Mouse (Mus musculus) lung, adult 2 months (tissue): ENCODE results near the gene Slc35b4. TPM values are rescaled to one million over a fixed set of nuclear protein-coding genes. Genes with fewer than 3 reads are reported as not detected.

Experiments used
- DNase-seq: peaks from one replicate; pipeline ENCODE4 v3.0.0; 2022
- H3K4me1 ChIP-seq: fragments of 200-500 bp; 2 replicates; pipeline ENCODE4 v1.6.1; 2011; ENCODE audit warnings: low read length; ENCODE audit not compliant: control insufficient read depth, insufficient read depth
- H3K4me3 ChIP-seq: fragments of 200-500 bp; replicated peaks from 2 replicates; pipeline ENCODE3; 2011; ENCODE audit warnings: low read depth, mild to moderate bottlenecking, control low read depth, low read length; ENCODE audit errors: extremely low read depth
- CTCF ChIP-seq: fragments of 200-500 bp; IDR thresholded peaks from 2 replicates; pipeline ENCODE4 v1.5.1; 2011; ENCODE audit warnings: mild to moderate bottlenecking, low read length, control low read depth; ENCODE audit not compliant: insufficient read depth
- POLR2A ChIP-seq: fragments of 200-500 bp; IDR thresholded peaks from 2 replicates; pipeline ENCODE4 v1.6.1; 2011; ENCODE audit warnings: low read depth, mild to moderate bottlenecking, control low read depth, low read length, borderline replicate concordance; ENCODE audit errors: extremely low read depth
- WGBS: fragments of 180-500 bp; shearing (Covaris S2); methylation state at CpG from one replicate; pipeline ENCODE4 v1.1.7; 2018; 5-methylcytosine and 5-hydroxymethylcytosine counted together
- polyA plus RNA-seq: library from polyadenylated mRNA; depleted of rRNA; stranded (reverse); fragments of >200 nt; gene quantifications from 2 replicates; pipeline ENCODE4 v1.2.3, GENCODE M21; 2012

Gene Slc35b4
- polyA plus RNA-seq, 1 experiment = 21.1 TPM

DNA sequence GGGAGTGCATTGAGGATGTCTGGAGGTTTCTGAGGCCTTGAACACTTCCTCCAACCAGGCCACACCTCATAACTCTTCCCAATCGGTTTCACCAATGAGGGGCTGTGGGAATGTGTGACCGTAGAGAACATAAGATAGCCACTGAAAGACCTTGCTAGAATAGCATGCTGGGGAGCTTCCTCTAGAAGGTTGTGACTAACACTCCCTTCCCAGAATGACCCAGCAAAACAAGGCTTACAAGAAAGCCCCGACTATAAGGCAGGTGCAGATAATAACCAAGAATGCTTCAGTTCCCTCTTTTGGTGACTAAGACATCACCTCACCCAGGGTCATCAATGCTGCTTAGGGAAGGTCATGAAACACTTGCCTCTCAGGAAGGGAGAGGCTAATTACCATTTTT lies 12.6 kb upstream of the Slc35b4 start:
- TF ChIP-seq CTCF (no peak), POLR2A (no peak)
- 81% methylated on average over 3 of the region's 3 CpGs for WGBS
- no peaks in the 10 kb centered on the region for H3K4me1 ChIP-seq
- no peak overlapping the region for H3K4me3 ChIP-seq
- DNase-seq = no peak

DNA sequence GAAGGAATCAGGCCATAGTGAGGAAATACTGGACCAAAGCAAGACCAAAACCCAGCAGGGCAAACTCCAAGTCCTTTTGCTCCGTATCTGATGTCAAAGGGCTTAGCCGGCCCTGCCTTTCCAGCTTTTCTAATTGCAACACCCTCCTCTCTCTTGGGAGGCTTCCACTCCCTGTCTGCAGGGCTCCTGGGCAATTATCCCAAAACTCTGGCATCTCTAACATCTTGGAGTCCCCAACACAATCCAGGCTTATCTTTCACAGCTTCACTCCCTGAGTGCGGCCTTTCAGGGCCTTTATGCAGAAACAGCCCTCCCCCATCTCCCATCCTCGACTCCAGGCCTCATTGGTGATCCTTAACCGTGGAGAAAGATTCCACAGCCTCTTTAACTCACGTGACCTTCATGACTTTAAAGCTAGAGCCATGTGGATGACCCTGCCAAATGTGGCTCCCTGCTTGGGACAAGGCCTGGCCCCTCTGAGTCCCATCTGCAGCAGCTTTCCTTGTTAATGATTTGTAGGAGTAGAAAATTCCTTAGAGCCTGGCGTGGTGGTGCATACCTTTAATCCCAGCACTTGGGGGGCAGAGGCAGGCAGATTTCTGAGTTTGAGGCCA lies 11.2 kb upstream of the Slc35b4 start:
- no peak for DNase-seq
- 58% methylated on average over 7 of the region's 7 CpGs for WGBS
- Histone ChIP-seq H3K4me3 (no peak overlapping the region), H3K4me1 (no peaks in the 10 kb centered on the region)
- TF ChIP-seq CTCF (no peak), POLR2A (no peak)

DNA sequence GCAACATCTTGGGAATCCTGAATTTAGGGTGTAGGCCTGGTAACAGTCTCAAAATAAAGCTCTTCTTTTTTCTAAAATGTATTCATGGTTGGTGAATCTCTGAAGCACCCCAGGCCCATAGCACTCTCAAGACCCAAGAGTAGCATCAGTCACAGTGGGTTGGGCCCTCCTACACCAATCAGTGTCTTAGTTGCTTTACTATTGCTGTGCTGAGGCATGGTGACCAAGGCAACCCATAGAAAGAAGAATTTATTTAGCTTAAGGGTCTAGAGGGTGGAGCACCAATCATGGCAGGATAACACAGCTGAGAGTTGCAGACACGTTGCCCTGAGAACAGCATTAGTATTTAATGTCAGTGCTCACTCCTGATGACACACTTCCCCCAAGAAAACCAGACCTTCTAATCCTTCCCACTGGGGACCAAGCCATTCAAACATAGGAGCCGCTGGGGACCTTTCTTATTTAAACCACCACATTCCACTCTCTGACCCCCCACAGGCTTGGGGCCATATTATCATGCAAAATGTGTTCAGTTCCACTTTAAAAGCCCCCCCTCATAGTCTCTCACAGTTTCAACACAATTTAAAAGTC lies 10.5 kb upstream of the Slc35b4 start:
- no peak for DNase-seq
- WGBS = 58% methylated on average over 2 of the region's 2 CpGs
- Histone ChIP-seq H3K4me3 (no peak overlapping the region), H3K4me1 (no peaks in the 10 kb centered on the region)
- TF ChIP-seq CTCF (no peak), POLR2A (no peak)

DNA sequence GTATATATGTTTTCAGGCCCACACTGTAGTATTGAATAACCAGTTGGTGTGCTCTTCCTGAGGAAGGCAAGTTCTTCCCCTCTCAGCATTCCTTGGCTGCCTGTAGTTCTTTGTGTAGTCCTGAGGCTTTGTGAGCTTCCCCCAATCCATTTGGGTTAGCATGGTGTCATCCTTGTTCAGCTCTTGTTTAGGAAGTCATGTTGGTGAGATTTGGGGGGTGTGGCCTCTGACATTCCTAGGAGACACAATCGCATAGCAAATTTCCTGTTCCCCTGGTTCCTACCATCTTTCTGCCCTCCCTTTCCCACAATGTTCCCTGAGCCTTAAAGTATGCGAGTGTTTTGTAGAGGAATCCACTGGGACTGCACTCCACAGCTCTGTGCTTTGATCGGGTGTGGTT lies 6.4 kb upstream of the Slc35b4 start:
- TF ChIP-seq CTCF = no peak
- TF ChIP-seq POLR2A = no peak
- 69% methylated on average over 3 of the region's 3 CpGs for WGBS
- no peaks in the 10 kb centered on the region for H3K4me1 ChIP-seq
- no peak overlapping the region for H3K4me3 ChIP-seq
- DNase-seq = no peak

DNA sequence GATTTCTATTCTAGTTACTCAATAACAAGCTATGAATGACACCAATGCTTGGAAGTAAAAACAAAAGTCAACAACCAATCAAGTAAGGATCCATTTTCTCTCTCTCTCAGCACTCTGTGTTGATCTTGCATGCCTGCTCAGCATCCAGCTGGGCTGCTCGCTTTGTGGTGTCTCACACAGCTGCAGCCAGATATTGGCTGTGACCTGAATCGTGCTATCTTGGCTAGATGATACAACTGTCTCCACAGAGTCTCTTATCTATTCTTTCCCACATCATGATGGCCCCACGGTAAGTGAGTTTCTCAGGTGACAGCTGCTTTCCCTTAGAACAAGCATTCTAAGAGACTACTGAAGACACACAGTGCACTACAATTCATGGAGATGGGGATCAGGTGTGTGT lies 5.0 kb upstream of the Slc35b4 start:
- TF ChIP-seq CTCF = no peak
- TF ChIP-seq POLR2A = no peak
- WGBS = 54% methylated on average over 3 of the region's 3 CpGs
- Histone ChIP-seq H3K4me3 (no peak overlapping the region), H3K4me1 (no peaks in the 10 kb centered on the region)
- no peak for DNase-seq

DNA sequence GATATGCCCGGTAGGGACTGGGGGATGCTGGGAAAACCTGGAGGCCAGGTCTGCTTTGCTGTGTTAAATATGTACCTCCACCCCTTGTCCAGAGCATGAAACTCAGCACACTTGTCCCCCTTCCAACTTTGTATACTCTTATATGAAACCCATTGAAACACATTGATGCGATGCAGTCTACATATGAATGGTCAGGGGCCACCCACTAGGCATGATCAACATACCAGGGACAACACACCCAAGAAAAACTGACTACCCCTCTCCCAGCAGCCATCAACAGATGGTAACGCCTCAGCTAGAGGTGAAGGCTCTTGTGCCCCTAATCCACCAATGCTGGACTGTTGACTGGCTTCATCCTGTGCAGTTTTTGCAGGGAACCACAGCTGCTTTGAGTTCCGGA lies 3.0 kb upstream of the Slc35b4 start:
- no peak overlapping the region for H3K4me3 ChIP-seq
- DNase-seq = no peak
- 86% methylated on average over 4 of the region's 4 CpGs for WGBS

DNA sequence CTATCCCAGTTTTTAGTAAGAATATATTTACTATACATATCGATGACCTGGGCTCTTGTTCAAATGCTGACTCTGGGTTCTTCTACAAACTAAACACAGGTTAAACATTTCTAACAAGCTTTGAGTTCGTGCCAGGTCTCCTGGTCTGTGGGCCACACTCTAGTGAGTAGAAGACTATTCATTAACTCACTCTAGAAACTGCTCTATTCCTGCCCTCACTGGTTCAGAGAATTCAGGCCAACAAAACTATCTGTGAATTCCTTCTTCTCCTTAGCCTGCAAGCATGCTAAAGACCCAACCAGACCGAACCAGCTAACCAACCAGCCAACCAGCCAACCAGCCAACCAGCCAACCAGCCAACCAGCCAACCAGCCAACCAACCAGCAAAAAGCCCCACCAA lies 2.1 kb upstream of the Slc35b4 start:
- H3K4me3 ChIP-seq = no peak overlapping the region
- TF ChIP-seq POLR2A (no peak), CTCF (no peak)
- peaks cover 2% of the 10 kb centered on the region; the same call in 1 of the 2 replicates for H3K4me1 ChIP-seq
- DNase-seq = no peak
- WGBS = 66% methylated on average over 3 of the region's 3 CpGs

More for the DNA sequence above, 3.0 kb upstream of the Slc35b4 start:
- peaks cover 2% of the 10 kb centered on the region; the same call in 1 of the 2 replicates for H3K4me1 ChIP-seq
- TF ChIP-seq CTCF = no peak
- no peak for TF ChIP-seq POLR2A

DNA sequence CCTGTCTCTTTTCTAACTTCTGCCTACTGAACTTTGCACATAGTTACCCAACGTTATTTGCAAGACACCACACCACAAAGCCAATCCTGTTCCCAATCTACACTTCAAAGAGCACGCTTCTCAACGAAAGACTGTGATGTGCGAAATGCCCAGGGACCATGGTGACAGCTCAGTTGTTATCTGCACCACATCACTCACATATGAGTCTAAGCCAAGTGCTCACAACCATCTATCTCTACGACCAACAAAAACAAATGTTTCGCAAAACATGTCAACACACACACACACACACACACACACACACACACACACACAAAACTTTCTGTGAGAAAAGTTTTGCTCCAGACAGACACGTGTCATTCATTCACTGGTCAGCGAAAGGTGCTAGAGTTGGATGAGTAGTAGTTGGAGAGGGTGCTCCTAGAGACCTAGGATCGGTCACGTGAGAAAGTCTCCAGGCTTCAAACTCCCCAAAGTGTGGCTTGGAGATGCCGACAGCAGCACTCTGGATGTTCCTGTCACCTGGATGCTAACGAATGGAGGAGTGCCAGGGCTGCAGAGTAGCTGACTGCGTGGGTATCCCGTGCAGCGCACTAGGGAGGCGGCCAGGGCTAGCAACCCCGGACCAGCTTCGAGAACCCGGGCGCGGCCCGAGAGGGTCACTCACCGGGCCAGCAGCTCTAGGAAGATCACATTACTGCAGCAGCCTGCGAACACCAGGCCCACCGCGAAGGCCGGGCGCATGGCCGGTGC lies 624 bp downstream of the Slc35b4 start:
- DNase-seq = no peak
- peaks cover 2% of the 10 kb centered on the region; the same call in 1 of the 2 replicates for H3K4me1 ChIP-seq
- H3K4me3 ChIP-seq = peak overlapping the region; percentile 75
- TF ChIP-seq CTCF (no peak), POLR2A (no peak)
- WGBS = 1% methylated on average over 29 of the region's 29 CpGs

DNA sequence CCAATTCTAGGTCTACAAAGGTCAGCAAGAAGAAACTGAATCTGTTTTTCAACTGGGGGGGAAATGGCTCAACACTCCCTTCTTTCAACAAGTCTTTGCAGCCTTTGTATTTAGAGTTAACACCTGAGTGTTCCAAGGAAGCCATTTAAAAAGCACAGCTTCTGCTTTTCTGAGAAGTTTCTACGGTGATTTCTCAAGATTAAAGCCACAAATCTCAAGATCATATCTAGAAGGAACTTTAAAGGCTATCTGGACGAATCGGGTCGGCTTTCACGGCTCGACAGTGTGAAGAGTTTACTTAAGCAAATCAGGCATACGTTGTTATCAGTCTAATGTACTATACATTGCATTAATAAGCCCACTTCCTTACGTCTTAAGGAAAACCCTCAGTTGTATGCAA lies 2.2 kb downstream of the Slc35b4 start:
- 51% methylated on average over 8 of the region's 8 CpGs for WGBS
- DNase-seq = no peak
- H3K4me1 ChIP-seq = peaks cover 2% of the 10 kb centered on the region; the same call in 1 of the 2 replicates
- no peak overlapping the region for H3K4me3 ChIP-seq
- TF ChIP-seq POLR2A (no peak), CTCF (no peak)
